Mouse (Mus musculus): ENCODE data around the gene 1500015O10Rik. TPM values are rescaled to one million over a fixed set of nuclear protein-coding genes. Genes with fewer than 3 reads are reported as not detected.

The 1500015O10Rik gene
- polyA plus RNA-seq, 1 experiment: 0.15 TPM

DNA sequence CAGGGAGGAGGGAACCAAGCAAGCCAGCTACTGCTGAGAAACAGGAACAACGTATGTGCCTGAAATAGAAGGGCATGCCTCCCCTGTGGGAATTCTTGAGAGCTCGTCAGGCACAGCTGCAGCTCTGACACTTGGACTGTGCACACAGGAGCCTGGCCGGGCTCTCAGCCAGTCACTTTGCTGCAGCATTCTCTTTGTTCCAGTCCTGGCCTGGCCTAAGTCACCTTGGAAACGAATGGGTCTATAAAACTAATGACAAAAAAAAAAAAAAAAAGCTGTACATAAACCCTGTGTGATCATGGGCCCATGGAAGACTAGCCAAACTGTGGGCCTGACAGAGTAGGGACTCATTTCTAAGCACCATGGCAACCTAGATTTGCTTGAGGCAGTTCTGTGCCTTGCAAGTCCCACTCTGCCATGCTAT is 31.8 kb upstream of the 1500015O10Rik start:
- H3K79me2 ChIP-seq (ENCODE audit: control insufficient read depth, insufficient read depth): no peaks in the 10 kb centered on the region
- TF ChIP-seq USF1 (IDR thresholded peaks at IDR 0.05; ENCODE audit: low read depth) (no peak), MYOD1 (IDR thresholded peaks at IDR 0.05; ENCODE audit: control insufficient read depth, insufficient read length, low read depth) (no peak), CEBPB (IDR thresholded peaks at IDR 0.05; ENCODE audit: low read depth) (no peak), CTCF (IDR thresholded peaks at IDR 0.05; ENCODE audit: control insufficient read depth, insufficient read depth, insufficient read length) (no peak), MYOG (IDR thresholded peaks at IDR 0.05; ENCODE audit: control insufficient read depth, extremely low read depth, insufficient read length) (no peak), FOSL1 (IDR thresholded peaks at IDR 0.05; ENCODE audit: insufficient read depth, low read length, poor library complexity, severe bottlenecking) (no peak), MAX (IDR thresholded peaks at IDR 0.05) (no peak)

DNA sequence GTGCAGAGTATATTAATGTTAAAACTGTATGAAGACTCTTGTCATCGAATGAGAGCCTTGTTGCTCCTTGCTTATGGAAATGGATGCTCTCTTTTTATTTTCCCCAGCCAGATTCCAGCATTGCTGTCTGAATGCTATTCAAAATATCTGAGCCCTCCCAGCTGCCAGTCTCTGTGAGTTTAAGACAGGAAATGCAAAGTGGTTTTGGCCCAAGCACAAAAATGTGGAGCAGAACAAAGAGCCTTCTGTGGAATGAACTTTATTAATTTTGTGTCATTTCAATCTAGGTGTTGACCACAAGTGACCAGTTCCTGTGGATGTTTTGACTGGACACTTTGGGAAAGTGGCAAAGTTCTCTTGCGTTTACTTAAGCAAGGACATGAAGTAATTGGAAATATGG is 15.6 kb upstream of the 1500015O10Rik start:
- TF ChIP-seq USF1 (IDR thresholded peaks at IDR 0.05; ENCODE audit: low read depth): no peak
- TF ChIP-seq MYOD1 (IDR thresholded peaks at IDR 0.05; ENCODE audit: control insufficient read depth, insufficient read length, low read depth): no peak
- TF ChIP-seq FOSL1 (IDR thresholded peaks at IDR 0.05; ENCODE audit: insufficient read depth, low read length, poor library complexity, severe bottlenecking): no peak
- no peak for TF ChIP-seq CEBPB (IDR thresholded peaks at IDR 0.05; ENCODE audit: low read depth)
- no peak for TF ChIP-seq CTCF (IDR thresholded peaks at IDR 0.05; ENCODE audit: control insufficient read depth, insufficient read depth, insufficient read length)
- no peak for TF ChIP-seq MAX (IDR thresholded peaks at IDR 0.05)
- no peak for TF ChIP-seq MYOG (IDR thresholded peaks at IDR 0.05; ENCODE audit: control insufficient read depth, extremely low read depth, insufficient read length)
- Histone ChIP-seq H3ac (ENCODE audit: control insufficient read depth, insufficient read length, low read depth) (no peak overlapping the region), H3K36me3 (ENCODE audit: control insufficient read depth, insufficient read depth) (no peaks in the 10 kb centered on the region)

More for the DNA sequence above, 31.8 kb upstream of the 1500015O10Rik start:
- Histone ChIP-seq H3K79me3 (ENCODE audit: low read depth) (no peaks in the 10 kb centered on the region), H3K4me3 (ENCODE audit: insufficient read depth, poor library complexity, severe bottlenecking) (no peak overlapping the region), H3K36me3 (ENCODE audit: control insufficient read depth, insufficient read depth) (no peaks in the 10 kb centered on the region), H3K27me3 (ENCODE audit: control insufficient read depth, insufficient read depth, insufficient read length) (no peaks in the 10 kb centered on the region), H3ac (ENCODE audit: control insufficient read depth, insufficient read length, low read depth) (no peak overlapping the region)

DNA sequence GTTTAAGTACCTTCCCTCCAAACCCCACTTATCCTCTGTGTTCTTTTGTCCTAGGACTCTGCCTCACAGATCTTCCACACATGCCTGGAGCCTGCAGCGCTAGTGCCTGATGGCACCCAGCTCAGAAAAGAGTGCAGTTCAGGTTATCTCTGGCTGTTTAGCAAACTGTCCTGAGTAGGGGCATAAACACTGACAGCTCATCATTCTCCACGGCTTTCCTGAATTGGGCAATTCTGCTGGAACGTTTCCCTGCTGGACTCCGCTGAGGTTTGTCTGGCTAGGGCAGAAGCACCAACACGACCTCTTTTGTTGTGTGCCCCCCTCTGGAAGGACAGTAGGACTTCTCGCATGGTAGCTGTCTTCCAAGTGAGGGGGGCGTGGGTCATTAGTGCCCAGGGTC is 12.4 kb upstream of the 1500015O10Rik start:
- H3K36me3 ChIP-seq (ENCODE audit: control insufficient read depth, insufficient read depth): no peaks in the 10 kb centered on the region

More for the DNA sequence above, 15.6 kb upstream of the 1500015O10Rik start:
- H3K79me3 ChIP-seq (ENCODE audit: low read depth): no peaks in the 10 kb centered on the region
- no peak overlapping the region for H3K4me3 ChIP-seq (ENCODE audit: insufficient read depth, poor library complexity, severe bottlenecking)
- H3K79me2 ChIP-seq (ENCODE audit: control insufficient read depth, insufficient read depth): no peaks in the 10 kb centered on the region
- no peaks in the 10 kb centered on the region for H3K27me3 ChIP-seq (ENCODE audit: control insufficient read depth, insufficient read depth, insufficient read length)

DNA sequence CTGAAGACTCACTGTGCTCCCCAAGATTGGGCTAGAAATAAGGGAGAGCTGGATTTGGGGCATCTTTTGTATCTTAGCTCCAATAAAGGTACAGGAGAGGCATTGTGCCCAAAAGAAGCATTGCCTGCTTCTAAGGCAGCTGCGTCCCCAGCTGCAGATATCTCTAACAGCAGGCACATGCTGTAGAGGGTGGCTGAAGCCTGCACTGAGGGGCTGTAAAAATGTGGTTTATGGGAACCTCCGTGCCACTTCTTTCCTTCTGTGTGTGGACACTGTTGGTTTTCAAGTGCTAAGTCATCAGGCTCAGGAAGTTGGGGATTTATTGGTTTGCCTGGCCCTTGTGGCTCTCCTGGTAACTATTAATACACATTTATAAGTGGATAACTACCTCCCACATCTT is 11.6 kb upstream of the 1500015O10Rik start:
- TF ChIP-seq USF1 (IDR thresholded peaks at IDR 0.05; ENCODE audit: low read depth) (no peak), MYOD1 (IDR thresholded peaks at IDR 0.05; ENCODE audit: control insufficient read depth, insufficient read length, low read depth) (no peak), MYOG (IDR thresholded peaks at IDR 0.05; ENCODE audit: control insufficient read depth, extremely low read depth, insufficient read length) (no peak), FOSL1 (IDR thresholded peaks at IDR 0.05; ENCODE audit: insufficient read depth, low read length, poor library complexity, severe bottlenecking) (no peak)
- no peaks in the 10 kb centered on the region for H3K27me3 ChIP-seq (ENCODE audit: control insufficient read depth, insufficient read depth, insufficient read length)
- no peaks in the 10 kb centered on the region for H3K79me2 ChIP-seq (ENCODE audit: control insufficient read depth, insufficient read depth)

More for the DNA sequence above, 12.4 kb upstream of the 1500015O10Rik start:
- TF ChIP-seq CEBPB (IDR thresholded peaks at IDR 0.05; ENCODE audit: low read depth): no peak
- no peak for TF ChIP-seq MYOG (IDR thresholded peaks at IDR 0.05; ENCODE audit: control insufficient read depth, extremely low read depth, insufficient read length)
- TF ChIP-seq USF1 (IDR thresholded peaks at IDR 0.05; ENCODE audit: low read depth): no peak
- no peak for TF ChIP-seq CTCF (IDR thresholded peaks at IDR 0.05; ENCODE audit: control insufficient read depth, insufficient read depth, insufficient read length)
- no peak for TF ChIP-seq MYOD1 (IDR thresholded peaks at IDR 0.05; ENCODE audit: control insufficient read depth, insufficient read length, low read depth)
- no peak for TF ChIP-seq MAX (IDR thresholded peaks at IDR 0.05)
- no peak overlapping the region for H3ac ChIP-seq (ENCODE audit: control insufficient read depth, insufficient read length, low read depth)
- H3K79me2 ChIP-seq (ENCODE audit: control insufficient read depth, insufficient read depth): no peaks in the 10 kb centered on the region
- no peaks in the 10 kb centered on the region for H3K79me3 ChIP-seq (ENCODE audit: low read depth)
- H3K27me3 ChIP-seq (ENCODE audit: control insufficient read depth, insufficient read depth, insufficient read length): no peaks in the 10 kb centered on the region
- no peak overlapping the region for H3K4me3 ChIP-seq (ENCODE audit: insufficient read depth, poor library complexity, severe bottlenecking)

DNA sequence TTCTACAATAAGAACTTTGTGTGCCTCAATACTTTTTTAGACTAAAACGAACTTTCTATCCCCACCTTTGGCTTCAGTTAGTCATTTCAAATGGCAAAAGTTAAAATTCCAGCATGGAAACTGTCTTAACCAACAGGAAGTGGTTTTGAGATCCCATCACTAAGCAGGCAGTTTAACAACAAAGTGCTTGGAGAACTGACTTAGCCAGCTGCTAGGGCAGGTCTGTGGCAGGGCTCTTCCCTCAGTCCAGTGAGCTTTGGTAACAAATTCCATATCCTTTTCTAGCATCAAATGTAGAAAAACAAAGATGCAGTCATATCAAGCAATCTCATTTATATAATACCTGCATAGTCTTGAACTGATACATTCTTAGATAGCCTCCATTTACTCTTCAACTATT is 7.9 kb upstream of the 1500015O10Rik start:
- Histone ChIP-seq H3K4me3 (ENCODE audit: insufficient read depth, poor library complexity, severe bottlenecking) (no peak overlapping the region), H3ac (ENCODE audit: control insufficient read depth, insufficient read length, low read depth) (no peak overlapping the region), H3K79me3 (ENCODE audit: low read depth) (no peaks in the 10 kb centered on the region), H3K27me3 (ENCODE audit: control insufficient read depth, insufficient read depth, insufficient read length) (no peaks in the 10 kb centered on the region), H3K79me2 (ENCODE audit: control insufficient read depth, insufficient read depth) (no peaks in the 10 kb centered on the region), H3K36me3 (ENCODE audit: control insufficient read depth, insufficient read depth) (no peaks in the 10 kb centered on the region)
- no peak for TF ChIP-seq MYOD1 (IDR thresholded peaks at IDR 0.05; ENCODE audit: control insufficient read depth, insufficient read length, low read depth)
- TF ChIP-seq CTCF (IDR thresholded peaks at IDR 0.05; ENCODE audit: control insufficient read depth, insufficient read depth, insufficient read length): no peak
- no peak for TF ChIP-seq FOSL1 (IDR thresholded peaks at IDR 0.05; ENCODE audit: insufficient read depth, low read length, poor library complexity, severe bottlenecking)
- no peak for TF ChIP-seq MYOG (IDR thresholded peaks at IDR 0.05; ENCODE audit: control insufficient read depth, extremely low read depth, insufficient read length)
- no peak for TF ChIP-seq CEBPB (IDR thresholded peaks at IDR 0.05; ENCODE audit: low read depth)
- TF ChIP-seq MAX (IDR thresholded peaks at IDR 0.05): no peak
- no peak for TF ChIP-seq USF1 (IDR thresholded peaks at IDR 0.05; ENCODE audit: low read depth)

More for the DNA sequence above, 11.6 kb upstream of the 1500015O10Rik start:
- no peak overlapping the region for H3ac ChIP-seq (ENCODE audit: control insufficient read depth, insufficient read length, low read depth)
- H3K36me3 ChIP-seq (ENCODE audit: control insufficient read depth, insufficient read depth): no peaks in the 10 kb centered on the region
- H3K79me3 ChIP-seq (ENCODE audit: low read depth): no peaks in the 10 kb centered on the region
- no peak overlapping the region for H3K4me3 ChIP-seq (ENCODE audit: insufficient read depth, poor library complexity, severe bottlenecking)

DNA sequence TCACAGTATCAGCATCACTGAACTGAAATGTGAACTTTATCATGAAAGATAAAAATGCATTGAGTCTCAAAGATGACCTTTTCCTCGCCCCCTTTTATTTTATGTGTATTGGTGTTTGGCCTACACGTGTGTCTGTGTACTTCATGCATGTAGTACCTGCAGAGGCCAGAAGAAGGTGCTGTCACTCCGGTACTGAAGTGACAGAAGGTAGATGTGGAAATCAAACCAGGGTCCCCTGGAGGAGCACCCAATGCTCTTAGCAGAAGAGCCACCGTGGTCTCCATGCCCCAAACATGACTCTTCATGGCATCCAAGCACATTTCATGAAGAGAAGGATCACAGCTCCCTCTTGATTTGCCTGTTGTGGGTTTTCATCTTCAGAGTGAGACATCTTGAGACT is 1.7 kb downstream of the 1500015O10Rik start:
- Histone ChIP-seq H3ac (ENCODE audit: control insufficient read depth, insufficient read length, low read depth) (no peak overlapping the region), H3K4me3 (ENCODE audit: insufficient read depth, poor library complexity, severe bottlenecking) (no peak overlapping the region), H3K79me3 (ENCODE audit: low read depth) (no peaks in the 10 kb centered on the region), H3K27me3 (ENCODE audit: control insufficient read depth, insufficient read depth, insufficient read length) (no peaks in the 10 kb centered on the region), H3K36me3 (ENCODE audit: control insufficient read depth, insufficient read depth) (no peaks in the 10 kb centered on the region), H3K79me2 (ENCODE audit: control insufficient read depth, insufficient read depth) (no peaks in the 10 kb centered on the region)
- no peak for TF ChIP-seq MYOG (IDR thresholded peaks at IDR 0.05; ENCODE audit: control insufficient read depth, extremely low read depth, insufficient read length)
- TF ChIP-seq FOSL1 (IDR thresholded peaks at IDR 0.05; ENCODE audit: insufficient read depth, low read length, poor library complexity, severe bottlenecking): no peak
- no peak for TF ChIP-seq CEBPB (IDR thresholded peaks at IDR 0.05; ENCODE audit: low read depth)
- no peak for TF ChIP-seq MYOD1 (IDR thresholded peaks at IDR 0.05; ENCODE audit: control insufficient read depth, insufficient read length, low read depth)
- TF ChIP-seq CTCF (IDR thresholded peaks at IDR 0.05; ENCODE audit: control insufficient read depth, insufficient read depth, insufficient read length): no peak
- TF ChIP-seq MAX (IDR thresholded peaks at IDR 0.05): no peak
- no peak for TF ChIP-seq USF1 (IDR thresholded peaks at IDR 0.05; ENCODE audit: low read depth)
